ENCODE assay signal across 9 mouse cellular contexts in the genomic region with DNA sequence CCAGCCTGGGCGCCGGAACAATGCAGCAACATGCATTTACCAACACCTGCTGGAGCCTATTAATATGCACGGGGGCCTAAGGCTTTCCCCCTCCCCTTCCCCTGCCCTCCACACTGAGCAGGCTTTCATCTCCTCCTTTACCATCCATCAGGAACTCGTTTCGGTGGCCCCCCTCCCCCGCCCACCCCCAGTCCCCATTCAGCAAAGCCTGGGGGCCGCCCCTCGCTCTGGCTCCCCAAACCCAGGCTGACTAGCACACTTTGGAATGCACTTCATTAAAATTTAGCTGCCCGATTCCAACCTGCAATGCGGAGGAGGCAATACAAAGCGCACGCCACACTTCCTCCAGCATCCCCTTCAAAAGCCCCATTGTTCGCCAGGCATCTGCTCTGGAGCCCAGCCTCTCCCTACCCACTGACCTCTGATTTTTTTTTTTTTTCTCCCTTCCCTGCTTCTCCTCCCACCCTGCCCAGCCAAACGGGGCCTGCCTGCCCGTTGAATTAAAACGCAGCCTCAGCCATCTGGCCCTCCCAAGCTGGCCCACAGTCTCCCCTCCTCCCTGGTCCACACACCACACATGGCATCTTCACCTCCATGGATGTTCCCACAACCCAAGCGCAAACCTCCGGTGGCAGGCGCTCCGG.
DNase-seq lines count a peak whose midpoint lies in the region.
"Had no signal": no experiment of that assay in that cellular context is flagged by ENCODE, and none has a peak within 500 bp of the region (broad histone marks: within the 10 kb centered on the region; RNA-seq: fewer than 3 reads in every experiment).

No protein-coding gene starts in this region.

- H3K4me3 ChIP-seq in hindbrain, embryonic 10.5 days = peak overlapping the region; percentile 55
- H3K4me3 ChIP-seq: liver, embryonic 15.5 days had no signal

- DNase-seq in kidney, postnatal 10 days = peak; percentile 21
- DNase-seq in kidney, postnatal 25 days = no peak
- DNase-seq in embryo, embryonic 10.5 days (ENCODE audit: low spot score) = peak; percentile 92
- DNase-seq in hindbrain, embryonic 10.5 days (ENCODE audit: low spot score) = peak; percentile 89
- peak; percentile 53 to 56 for DNase-seq in left cerebral cortex, postnatal 14 days (ENCODE audit: low spot score in 2 of 2)
- DNase-seq in retina, embryonic 14.5 days (ENCODE audit: low spot score) = peak; percentile 87
- no peak for DNase-seq in adrenal gland, adult 2 months
- DNase-seq in spleen, postnatal 10 days (ENCODE audit: low spot score in 2 of 2) = no peak

- 1% methylated on average over 20 of the region's 20 CpGs for WGBS in hindbrain, embryonic 10.5 days

- intact Hi-C loops in left cerebral cortex, postnatal 14 days (cut with DNase I) = loop anchor here (5.0 kb wide), 1 partner anchor 55 kb away; no protein-coding TSS in a partner anchor

- H3K27me3 ChIP-seq in hindbrain, embryonic 10.5 days (ENCODE audit: insufficient read depth, poor library complexity, severe bottlenecking) = no peaks in the 10 kb centered on the region

- H3K36me3 ChIP-seq in hindbrain, embryonic 10.5 days = no peaks in the 10 kb centered on the region
- H3K36me3 ChIP-seq: liver, embryonic 15.5 days had no signal

- peak overlapping the region; percentile 93 for H3K27ac ChIP-seq in hindbrain, embryonic 10.5 days
- H3K27ac ChIP-seq: liver, embryonic 15.5 days had no signal

- H3K4me1 ChIP-seq in hindbrain, embryonic 10.5 days (replicated peaks) = peaks cover 61% of the 10 kb centered on the region
- H3K4me1 ChIP-seq: liver, embryonic 15.5 days had no signal

- no peaks in the 10 kb centered on the region for H3K9me3 ChIP-seq in hindbrain, embryonic 10.5 days
- H3K9me3 ChIP-seq: liver, embryonic 15.5 days had no signal

Comparison
In these comparisons a context has a peak if more than half of its experiments do, and no peak if none do; other contexts are left out.
1. DNase-seq: peak in kidney, postnatal 10 days (single experiment), embryo, embryonic 10.5 days (single experiment), hindbrain, embryonic 10.5 days (single experiment), left cerebral cortex, postnatal 14 days (2 of 2) and retina, embryonic 14.5 days (single experiment); none in kidney, postnatal 25 days (0 of 2), adrenal gland, adult 2 months (single experiment) and spleen, postnatal 10 days (0 of 2).